Mouse (Mus musculus) lung, postnatal 14 days (tissue): Measurements from ENCODE around the gene Shisa5.
A peak's percentile ranks its signal among the peaks of the same experiment; 100 is the strongest.

Source experiments
- DNase-seq: peaks from one replicate; pipeline ENCODE4 v3.0.0; 2021

Shisa5 gene

DNA sequence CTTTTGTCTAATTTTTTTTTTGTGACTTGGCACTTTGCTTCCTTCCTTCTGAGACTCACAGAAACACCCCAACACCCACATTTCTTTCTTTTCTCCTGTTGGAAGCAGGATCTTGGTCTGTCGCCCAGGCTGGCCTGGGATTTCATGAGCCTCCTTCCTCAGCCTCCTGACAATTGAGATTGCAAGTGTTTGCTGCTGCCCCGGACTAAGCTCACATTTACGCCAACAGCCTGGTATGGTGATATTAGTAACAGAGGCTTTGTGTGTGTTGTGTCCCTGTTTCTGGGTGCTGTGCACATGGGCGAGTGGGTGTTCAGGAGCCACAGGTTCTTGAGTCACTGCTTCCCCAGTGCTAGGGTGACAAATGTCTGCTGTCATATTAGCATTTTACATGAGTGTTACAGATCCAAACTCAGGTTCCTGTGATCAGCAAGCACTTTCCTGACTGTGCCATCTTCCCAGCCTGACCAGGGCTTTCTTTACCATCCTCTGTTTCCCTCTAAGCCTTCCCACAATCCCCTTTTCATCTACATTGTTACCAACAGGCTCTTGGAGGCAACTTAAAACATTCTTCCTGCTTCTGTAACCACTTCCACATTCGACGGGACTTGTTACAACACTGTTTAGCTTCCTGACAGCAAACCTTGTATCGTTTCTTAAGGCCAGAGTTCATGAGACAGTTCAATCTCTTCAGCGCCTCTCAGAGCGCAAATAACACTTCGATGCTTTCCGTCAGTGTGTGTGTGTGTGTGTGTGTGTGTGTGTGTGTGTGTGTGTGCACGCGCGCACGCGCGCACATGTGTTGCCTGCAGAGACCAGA lies 15.3 kb upstream of the Shisa5 start:
- no peak for DNase-seq

DNA sequence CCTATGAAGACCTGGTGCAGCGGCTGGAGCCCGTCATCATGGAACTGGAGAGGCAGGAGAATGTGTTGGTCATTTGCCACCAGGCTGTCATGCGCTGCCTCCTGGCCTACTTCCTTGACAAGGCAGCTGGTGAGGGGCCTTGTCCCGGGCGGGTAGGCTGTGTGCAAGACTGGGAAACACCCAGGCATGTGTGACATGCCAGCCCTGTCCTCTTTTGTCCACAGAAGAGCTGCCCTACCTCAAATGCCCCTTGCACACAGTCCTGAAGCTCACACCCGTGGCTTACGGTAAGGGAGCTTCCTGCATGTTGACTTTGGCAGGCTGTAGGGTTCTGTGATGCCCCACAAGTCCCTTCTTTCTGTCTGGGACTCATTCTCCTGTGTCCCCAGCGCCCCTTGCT lies 10.8 kb upstream of the Shisa5 start:
- no peak for DNase-seq

DNA sequence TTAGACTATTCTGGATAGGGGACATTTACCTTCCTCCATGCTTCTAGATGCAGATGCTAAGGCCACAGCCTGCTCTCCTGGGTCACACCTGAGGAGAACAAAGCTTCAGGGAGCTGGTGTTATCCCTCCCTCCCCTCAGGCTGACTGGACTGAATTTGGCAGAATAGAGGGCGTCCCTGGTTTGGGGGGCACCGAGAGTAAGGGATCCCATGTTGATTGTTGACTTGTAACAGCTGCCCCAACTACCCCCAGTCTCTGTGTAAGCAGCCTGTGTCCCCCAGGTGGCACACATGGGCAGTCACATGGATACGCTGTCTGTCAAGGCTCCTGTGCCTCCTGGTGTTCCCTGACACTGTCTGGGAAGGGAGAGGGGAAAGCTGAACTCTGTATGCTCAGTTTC lies 9.9 kb upstream of the Shisa5 start:
- DNase-seq: no peak

DNA sequence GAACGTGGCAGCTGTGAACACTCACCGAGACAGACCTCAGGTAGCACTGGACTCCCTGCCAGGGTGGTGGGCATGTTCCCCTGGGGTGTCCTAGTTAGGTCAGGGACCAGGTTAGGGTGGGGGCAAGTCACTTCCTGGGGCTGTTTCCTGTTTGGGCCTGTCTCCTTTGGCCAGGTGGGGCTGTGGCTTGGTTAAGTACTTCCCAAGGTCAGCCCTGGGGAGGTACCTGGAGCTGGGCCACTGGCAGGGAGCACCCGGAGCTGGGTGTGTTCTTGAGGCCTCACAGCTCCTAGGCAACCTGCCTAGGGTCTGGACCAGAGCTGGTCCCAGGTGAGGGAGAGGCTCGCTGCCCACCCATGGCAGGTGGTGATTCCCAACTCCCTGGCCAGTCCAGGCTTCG lies 9.4 kb upstream of the Shisa5 start:
- DNase-seq: no peak

DNA sequence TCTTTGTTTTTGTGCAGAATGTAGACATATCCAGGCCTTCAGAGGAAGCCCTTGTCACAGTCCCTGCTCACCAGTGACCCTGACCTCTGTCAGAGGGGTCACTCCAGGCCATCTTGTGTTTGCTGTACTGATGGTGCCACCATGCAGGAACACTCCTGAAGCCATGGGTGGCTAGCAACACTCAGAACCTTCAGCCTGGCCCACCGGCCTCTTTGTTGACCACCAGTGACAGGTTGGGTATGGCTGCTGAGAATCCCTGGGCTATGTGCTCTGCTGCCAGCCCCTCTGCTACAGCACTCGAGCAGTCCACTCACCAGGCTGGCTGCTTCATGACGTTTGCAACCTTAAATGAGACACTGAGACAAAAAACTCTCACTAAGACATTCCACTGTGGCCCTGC lies 8.1 kb upstream of the Shisa5 start:
- no peak for DNase-seq

DNA sequence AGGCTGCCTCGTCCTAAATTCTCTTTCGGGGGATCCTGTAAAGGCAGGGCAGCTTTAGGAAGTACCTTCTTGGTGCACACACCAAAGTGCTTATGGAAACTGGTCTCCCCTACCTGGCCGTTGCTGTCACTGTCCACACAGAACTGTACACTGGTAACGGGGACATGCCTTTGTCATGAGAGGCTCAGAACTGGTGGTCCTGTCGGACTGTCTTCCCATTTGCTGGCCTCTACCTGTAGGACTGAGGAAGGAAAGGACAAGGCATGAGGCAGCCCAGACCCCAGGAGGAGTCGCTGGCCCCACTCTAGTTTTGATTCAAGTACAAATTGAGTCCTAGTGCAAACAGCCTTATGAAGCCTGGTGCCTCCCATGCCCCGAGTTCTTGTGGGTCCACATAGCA lies 7.4 kb upstream of the Shisa5 start:
- no peak for DNase-seq

DNA sequence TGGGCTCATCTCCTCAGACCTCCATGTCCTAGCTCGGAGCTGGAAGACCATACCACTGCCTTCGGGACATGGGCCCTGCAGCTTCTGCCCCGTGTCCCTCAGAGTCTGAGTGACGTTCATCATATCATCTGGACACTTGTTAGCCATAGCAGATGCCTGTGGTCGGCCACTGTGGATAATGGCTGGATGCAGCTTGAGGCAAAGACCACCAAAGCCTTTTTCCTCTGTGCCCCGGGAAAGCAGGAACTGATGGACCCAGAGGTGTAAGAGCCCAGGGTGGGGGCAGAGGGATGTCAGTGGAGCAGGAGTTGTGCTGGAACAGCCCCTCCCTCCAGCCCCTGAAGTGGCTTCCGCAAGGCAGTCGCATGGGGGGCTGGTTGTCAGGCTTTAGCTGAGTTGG lies 6.7 kb upstream of the Shisa5 start:
- no peak for DNase-seq

DNA sequence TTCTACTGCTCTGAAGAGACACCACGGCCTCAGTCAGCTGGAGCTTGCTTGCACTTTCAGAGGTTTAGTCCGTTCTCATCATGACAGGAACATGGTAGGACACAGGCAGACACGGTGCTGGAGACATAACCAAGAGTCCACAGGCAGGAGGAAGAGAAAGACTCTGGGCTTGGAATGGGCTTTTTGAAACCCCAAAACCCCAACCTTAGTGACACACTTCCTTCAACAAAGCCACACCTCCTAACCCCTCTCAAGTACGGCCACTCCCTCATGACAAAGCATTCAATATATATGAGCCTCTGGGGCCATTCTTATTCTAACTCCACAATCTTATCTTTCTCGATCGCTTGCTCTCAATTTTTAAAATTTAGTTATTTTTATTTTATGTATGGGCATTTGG lies 5.9 kb upstream of the Shisa5 start:
- DNase-seq: no peak

DNA sequence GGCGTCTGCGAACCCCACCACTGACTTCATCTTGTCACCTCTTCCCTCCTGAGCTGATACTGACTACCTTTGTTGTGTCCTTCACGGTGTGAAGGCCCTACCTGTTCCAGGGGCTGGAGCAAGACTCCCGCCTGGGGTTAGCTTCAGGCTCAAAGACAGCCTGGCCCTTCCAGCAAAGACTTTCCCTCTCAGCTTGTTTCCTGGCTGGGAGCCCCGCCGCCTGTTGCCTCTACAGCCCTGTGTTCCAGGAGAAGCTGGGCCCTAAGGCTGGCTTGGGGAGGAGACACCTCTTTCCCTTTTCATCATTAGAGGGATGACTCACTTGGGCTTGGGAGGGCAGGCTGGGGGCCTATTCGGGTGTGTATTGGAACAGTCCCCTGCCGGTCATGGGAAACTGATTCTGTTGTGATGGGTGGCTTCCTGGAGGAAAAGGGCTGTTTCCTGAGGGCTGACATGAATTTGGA lies 568 bp downstream of the Shisa5 start:
- DNase-seq: peak; percentile 65

DNA sequence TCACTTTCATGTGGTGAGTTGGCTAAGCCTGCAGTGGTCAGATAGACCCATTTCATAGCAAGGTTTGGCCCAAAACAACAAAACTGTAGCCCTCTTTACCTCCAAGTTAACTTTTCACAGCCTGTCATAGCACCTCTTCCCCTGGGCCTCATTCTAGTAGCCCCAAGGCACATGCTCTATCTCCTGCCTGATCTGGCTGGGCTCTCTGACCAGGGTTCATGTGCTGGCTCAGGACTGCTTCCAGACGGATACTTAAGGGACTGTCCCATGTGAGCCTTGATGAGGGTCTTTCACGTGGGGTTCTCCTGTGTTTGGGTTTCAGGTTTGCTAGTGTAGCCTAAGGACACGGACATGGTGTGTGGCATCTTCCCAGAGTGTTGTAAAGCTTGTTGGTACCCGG lies 1.3 kb downstream of the Shisa5 start:
- DNase-seq: no peak

DNA sequence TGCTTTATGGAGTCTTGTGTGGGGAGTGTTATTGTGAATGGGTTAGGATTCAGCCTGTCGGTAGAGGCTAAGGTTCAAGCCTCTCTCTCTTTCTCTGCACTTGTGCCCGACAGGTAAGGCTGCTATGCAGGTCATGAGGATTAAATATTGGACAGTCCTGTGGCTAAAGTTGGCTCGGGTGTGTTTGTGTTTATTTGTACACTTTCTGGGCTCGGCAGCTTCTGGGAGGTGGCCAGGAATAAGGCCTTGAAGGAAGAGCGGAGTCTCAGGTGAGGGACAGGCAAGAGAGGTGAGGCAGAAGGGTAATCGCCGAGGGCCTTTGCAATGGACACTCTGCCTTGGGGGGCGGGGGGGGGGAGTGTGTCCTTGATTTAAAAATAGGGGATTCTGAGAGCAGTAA lies 1.9 kb downstream of the Shisa5 start:
- no peak for DNase-seq

DNA sequence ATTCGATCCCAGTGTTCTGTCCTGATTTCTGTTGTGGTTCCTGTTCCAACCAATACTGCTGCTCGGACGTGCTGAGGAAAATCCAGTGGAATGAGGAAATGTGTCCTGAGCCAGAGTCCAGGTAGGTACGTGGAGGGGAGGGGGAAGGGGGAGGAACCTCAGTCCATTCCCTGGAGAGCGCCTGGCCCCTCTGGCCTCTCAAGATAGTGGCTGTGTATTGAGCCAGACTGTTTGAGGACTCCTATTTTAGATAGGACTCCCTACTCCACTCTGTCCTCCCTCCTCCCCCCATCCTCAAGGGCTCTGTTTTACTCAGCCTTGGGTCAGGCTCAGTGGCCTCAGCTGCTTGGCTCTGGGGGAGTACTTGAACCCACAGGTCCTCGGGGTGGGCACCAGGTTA lies 2.5 kb downstream of the Shisa5 start:
- DNase-seq: peak; percentile 46

DNA sequence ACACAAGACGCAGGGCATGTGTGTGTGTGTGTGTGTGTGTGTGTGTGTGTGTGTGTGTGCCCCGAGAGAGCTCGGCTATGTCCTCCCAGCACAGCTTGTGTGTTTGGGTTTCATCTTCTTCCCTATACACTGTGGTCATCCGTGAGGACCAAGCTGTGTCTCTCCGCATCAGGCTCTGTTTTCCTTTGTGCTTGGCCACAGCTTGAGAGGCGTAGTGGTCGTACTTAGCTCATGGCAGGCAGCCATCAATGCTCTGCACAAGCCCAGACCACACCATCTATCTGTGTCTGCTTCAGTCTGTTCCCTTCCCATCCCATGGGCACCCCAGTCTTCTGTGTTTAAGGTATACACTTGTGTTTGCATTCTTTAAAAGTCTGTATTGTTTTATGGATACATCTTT lies 3.0 kb downstream of the Shisa5 start:
- DNase-seq: no peak

DNA sequence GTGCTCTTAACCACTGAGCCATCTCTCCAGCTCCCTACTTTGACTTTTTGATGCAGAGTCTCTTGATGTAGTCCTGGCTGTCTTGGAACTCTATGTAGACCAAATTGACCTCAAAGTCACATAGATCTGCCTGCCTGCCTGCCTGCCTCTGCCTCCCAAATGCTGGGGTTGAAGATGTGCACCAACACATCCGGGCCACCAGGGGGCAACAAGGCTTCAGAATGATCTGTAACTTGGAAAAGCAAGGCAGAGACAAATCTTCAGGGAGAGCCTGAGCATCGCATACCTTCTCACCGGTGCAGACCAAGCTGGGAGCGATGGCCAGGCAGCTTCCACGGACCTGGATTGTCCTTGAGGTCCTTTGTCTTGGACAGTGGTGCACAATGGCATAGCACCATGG lies 7.9 kb downstream of the Shisa5 start:
- DNase-seq: peak; percentile 67

DNA sequence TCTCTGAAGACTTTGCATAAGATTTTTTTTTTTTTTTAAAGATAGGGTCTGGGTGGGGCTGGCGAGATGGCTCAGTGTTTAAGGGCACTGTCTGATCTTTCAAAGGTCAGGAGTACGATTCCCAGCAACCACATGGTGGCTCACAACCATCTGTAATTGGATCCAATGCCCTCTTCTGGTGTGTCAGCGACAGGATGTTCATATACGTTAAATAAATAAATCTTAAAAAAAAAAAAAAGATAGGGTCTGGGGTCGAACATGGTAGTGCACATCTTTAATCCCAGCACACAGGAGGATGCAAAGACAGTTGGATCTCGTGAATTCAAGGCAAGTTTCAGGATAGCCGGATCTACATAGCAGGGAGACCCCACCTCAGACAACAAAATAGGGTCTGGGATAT lies 11.0 kb downstream of the Shisa5 start:
- DNase-seq: no peak

DNA sequence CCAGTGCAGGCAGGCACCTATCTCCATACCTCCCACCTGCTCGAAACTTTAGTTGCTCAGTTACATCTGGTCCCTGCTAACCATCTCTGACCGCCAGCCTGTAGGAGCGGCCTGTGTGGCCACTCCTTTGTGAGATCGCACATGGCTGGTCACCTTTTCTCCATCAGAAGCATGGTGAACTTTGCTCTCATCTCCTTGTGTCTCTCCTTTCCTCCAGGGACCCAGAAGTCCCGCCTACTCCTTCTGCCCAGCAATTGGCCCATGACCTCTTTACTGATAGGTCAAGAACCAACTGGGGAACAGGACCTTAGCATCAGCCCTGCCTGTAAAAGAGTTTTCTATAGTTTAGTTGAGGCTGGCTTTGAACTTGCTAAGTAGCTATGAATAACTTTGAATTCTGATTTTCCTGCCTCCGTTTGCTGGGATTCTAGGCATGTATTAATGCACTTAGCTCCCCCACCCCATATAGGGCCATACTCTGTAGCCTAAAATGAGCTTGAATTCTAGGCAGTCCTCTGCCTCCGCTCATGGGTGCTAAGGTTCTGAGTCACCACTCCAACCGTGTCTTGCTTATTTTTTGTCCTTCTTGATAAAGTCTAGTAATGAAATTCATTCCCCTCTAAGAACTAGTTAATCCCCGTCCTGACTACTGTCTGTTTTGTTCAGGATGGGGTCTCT lies 11.8 kb downstream of the Shisa5 start:
- DNase-seq: no peak

DNA sequence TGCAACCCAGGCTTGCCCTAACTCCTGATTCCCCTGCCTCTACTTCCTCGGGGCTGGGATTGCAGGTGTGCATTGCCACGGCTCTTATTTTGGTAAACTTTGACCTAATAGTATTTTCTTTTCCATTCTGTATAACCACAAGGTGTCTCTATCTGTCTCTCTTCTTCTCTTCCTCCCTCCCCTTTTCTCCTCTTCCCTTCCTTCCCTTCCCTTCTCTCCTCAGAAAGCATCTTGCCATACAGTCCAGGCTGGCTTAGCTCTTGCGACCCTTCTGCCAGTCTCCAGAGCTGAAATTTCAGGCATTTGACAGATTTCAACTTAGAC lies 12.3 kb downstream of the Shisa5 start:
- DNase-seq: no peak

DNA sequence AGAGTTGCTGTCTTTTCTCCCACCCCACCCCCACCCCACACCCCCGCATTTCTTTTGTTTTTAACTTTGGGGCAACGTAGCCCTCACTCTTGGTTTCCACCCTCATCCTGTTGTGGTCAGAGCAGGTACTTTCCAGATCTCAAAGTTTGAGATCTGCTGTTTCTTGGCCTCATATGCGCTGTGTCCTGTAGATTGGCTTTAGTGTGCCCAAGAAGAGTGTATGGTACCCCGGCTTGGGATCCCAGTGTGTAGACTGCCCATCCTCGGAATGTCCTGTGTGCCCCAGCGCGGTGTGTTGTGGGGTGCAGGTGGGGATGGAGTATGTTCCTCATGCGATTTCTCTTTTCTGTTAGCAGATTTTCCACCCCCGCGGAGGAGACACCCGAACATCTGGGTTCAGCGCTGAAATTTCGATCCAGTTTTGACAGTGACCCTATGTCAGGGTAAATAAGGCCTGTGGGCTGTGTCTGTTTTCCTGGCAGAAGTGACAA lies 12.7 kb downstream of the Shisa5 start:
- no peak for DNase-seq

DNA sequence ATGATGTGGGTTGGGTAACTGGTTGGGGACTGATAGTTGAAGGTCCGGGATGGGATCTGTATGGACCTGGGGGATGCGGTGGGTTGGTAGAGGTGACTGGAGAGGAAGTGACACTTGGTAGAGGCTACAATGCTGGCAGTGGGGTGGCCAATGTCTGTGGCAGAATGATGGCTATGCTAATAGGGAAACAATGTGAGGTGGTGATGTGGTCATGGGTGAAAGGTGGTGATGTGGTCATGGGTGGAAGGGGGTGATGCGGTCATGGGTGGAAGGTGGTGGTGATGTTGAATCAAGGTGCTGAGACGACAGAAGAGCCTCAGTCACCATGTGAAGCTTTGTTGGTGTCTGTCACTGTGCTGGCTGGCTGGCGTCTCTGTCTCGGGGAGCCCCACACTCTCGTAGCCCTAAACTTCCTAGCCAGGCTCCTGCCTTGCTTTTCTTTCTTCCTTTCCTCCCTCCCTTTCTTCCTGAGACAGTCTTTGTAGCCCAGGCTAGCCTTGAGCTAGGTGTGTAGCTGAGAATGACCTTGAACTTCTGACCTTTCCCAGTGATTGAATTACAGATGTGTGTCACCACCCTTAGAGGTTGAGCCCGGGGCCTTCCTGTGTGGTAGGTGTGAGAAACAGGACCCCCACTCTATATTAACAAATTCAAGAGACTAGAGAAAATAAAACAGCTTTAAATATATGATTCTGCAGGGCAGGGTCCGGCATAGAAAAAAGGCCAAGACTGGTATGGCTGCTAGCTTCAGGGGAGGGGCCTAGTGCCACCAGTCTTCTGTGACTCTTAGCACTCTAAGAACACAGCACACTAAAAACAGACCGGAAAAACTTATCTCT lies 13.5 kb downstream of the Shisa5 start:
- DNase-seq: no peak

DNA sequence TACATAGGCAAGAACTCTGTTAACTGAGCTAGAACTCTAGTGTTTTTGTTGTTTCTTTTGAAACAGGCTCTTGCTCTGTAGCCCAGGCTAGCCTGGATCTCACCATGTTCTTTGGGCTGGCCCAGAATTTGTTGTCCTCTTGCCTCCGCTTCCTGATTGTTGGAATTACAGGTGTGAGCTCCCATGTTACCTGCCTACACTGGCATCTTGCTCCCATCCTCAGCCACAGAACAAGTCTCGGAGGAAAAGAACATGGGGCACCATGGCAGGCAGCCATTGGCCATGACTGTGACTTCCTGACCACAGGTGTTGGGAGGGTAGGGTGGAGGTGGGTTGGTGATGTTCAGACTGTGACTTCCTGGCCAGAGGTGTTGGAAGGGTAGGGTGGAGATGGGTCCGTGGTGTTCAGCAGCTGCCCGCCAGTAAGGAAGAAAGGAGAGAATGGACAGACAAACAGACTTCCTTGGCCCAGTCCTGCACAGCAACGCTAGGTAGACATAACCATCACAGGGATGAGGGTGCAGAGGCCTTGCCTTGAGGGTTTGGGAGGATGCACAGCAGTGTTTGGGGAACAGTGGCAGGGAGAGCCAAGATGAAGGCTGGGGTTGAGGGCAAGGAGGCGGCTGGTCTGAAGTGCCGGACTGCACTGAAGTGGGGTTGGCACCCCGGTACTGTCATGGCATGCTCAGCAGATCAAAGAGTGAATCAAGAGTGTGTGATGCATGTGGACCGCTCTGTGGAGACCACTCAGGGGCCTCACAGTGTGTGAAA lies 14.3 kb downstream of the Shisa5 start:
- DNase-seq: no peak

DNA sequence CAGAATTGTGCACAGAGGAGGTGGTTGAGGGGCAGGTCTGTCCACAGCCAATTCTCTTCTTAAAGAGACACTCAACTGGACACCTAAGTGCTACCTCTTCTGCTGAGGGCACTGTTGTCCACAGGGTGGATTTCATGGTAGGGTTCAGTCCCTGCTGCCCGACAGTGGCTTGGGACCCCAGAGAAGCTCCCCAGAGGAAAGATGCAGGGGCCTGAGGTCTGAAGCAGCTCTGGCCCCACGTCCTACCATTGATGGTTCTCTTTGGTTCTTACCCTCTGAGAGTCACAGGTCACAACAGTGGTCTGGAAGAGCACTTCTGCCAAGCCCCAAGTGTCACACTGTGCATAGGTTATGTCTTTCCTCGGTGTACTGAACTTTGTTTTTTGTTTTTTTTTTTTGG lies 15.0 kb downstream of the Shisa5 start:
- DNase-seq: no peak

DNA sequence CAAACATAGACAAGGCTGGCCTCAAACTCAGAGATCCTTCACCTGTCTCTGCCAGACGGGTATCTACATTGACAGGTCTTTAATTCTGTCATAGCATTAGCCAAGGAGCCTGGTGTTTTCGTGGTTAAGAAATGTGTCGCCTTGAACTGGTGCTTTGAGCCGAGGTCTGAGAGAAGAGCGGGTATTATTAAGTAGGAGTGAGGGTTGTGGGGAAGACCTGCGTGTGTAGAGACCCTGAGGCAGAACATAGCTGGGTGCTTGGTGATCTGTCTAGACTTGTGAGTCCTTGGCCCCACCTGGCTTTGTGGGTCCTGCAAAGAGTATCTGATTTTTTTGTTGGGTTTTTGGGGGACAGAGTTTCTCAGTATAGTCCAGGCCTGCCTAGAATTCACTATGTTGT lies 15.5 kb downstream of the Shisa5 start:
- DNase-seq: no peak

DNA sequence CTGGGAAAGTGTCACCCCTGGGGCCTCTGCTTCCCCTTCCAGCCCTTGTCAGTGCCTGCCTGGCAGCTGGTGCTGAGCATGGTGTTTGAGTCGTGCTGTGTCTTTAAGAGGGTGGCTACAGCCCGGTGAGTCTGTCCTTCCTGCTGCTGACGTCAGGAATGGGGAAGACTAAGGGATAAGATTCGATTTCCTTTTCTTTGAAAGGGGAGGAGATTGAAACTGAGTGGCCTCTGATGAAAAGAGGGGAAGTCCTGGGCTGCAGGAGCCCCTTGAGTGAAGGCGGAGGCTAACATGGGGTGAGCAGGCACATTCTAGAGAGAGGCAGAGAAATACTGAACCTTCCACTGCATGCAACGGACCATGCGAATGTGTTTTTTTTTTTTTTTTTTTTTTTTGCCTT lies 16.3 kb downstream of the Shisa5 start:
- DNase-seq: peak; percentile 64
